Mouse (Mus musculus): ENCODE measurements around the gene Nme8. TPM values are rescaled to one million over a fixed set of nuclear protein-coding genes. Genes with fewer than 3 reads are reported as not detected.

Nme8 gene
- polyA plus RNA-seq, 2 experiments: not detected

DNA sequence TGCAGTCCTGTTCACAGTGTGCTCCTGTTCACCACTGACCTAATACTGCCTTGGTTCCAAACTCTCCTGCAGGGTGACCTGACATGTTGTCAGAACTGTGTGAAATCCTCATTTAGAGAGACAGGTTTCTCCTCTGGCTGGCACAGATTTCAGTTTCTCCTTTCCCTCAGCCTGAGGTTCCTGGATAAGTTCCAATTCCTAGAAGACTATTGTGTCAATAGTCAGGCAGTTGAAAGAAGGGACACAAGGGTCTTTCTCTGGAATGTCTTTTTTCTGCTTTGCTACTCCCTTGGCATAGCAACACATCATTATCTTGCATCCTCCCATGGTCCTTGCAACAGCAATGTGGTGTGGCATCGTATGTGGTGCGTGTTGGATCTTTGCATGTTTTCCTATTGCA, 19.6 kb upstream of the Nme8 start:
- no peak for TF ChIP-seq POLR2A (IDR thresholded peaks at IDR 0.05; ENCODE audit: borderline replicate concordance, extremely low read depth, insufficient read depth, insufficient read length)
- Histone ChIP-seq H3K36me3 (ENCODE audit: control insufficient read depth, insufficient read depth, low read length) (no peaks in the 10 kb centered on the region), H3K4me1 (ENCODE audit: control insufficient read depth, insufficient read depth, low read length) (no peaks in the 10 kb centered on the region), H3K9me3 (ENCODE audit: control insufficient read depth, low read length) (no peaks in the 10 kb centered on the region), H3K9ac (ENCODE audit: low read depth, low read length, severe bottlenecking) (no peak overlapping the region), H3K27ac (replicated peaks; ENCODE audit: low read depth, low read length) (no peak overlapping the region), H3K27me3 (ENCODE audit: control insufficient read depth, insufficient read depth, low read length) (no peaks in the 10 kb centered on the region), H3K4me3 (replicated peaks; ENCODE audit: low read length) (no peak overlapping the region), H3K4me2 (replicated peaks; ENCODE audit: low read depth, low read length, severe bottlenecking) (no peak overlapping the region)
- ATAC-seq (ENCODE audit: low FRiP score, low read depth): no peak
- WGBS: 88% methylated on average over 2 of the region's 2 CpGs
- no peak for DNase-seq (ENCODE audit: low spot score)

GRCm38 (mm10) chr13:19703806-19704205, 6.2 kb upstream of the Nme8 start:
- WGBS: 62% methylated on average over 4 of the region's 4 CpGs
- H3K27ac ChIP-seq (replicated peaks; ENCODE audit: low read depth, low read length): no peak overlapping the region
- no peak overlapping the region for H3K4me2 ChIP-seq (replicated peaks; ENCODE audit: low read depth, low read length, severe bottlenecking)
- no peak for DNase-seq (ENCODE audit: low spot score)
- no peak overlapping the region for H3K9ac ChIP-seq (ENCODE audit: low read depth, low read length, severe bottlenecking)
- H3K4me3 ChIP-seq (replicated peaks; ENCODE audit: low read length): no peak overlapping the region
- H3K27me3 ChIP-seq (ENCODE audit: control insufficient read depth, insufficient read depth, low read length): no peaks in the 10 kb centered on the region
- H3K36me3 ChIP-seq (ENCODE audit: control insufficient read depth, insufficient read depth, low read length): no peaks in the 10 kb centered on the region
- no peaks in the 10 kb centered on the region for H3K9me3 ChIP-seq (ENCODE audit: control insufficient read depth, low read length)
- H3K4me1 ChIP-seq (ENCODE audit: control insufficient read depth, insufficient read depth, low read length): no peaks in the 10 kb centered on the region
- ATAC-seq (ENCODE audit: low FRiP score, low read depth): no peak
- TF ChIP-seq POLR2A (IDR thresholded peaks at IDR 0.05; ENCODE audit: borderline replicate concordance, extremely low read depth, insufficient read depth, insufficient read length): no peak

DNA sequence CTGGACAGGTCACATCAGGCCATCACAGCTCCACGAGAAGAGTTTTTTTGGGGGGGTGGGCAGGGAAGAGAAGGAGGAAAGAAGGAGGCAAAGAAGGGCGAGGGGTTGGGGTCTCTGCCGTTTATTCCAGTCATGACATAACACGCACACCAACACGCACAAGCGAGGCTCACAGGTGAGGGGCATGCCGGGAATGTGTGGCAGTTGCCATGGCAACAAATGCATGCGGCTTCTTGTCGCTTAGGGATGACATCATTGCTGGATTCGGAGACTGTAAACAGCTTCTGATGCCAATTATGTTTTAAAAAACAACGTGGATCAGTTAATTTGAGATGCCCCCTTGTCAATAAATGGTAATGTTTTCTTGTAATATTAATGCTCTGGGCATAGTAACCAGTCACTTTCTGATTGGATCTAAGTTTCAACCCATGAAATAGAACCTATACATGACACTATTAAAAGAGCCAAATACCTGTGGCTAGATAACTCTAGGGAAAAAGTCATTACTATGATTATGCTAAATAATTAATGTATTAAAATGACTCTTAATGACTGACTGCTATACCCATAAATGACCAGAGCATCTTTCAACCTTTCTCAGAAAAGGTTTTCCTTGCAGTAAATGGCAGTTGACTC, 4.0 kb upstream of the Nme8 start:
- Histone ChIP-seq H3K36me3 (ENCODE audit: control insufficient read depth, insufficient read depth, low read length) (no peaks in the 10 kb centered on the region), H3K9ac (ENCODE audit: low read depth, low read length, severe bottlenecking) (no peak overlapping the region), H3K9me3 (ENCODE audit: control insufficient read depth, low read length) (no peaks in the 10 kb centered on the region), H3K4me2 (replicated peaks; ENCODE audit: low read depth, low read length, severe bottlenecking) (no peak overlapping the region), H3K27me3 (ENCODE audit: control insufficient read depth, insufficient read depth, low read length) (peaks cover 4% of the 10 kb centered on the region; the same call in 1 of the 2 replicates), H3K4me3 (replicated peaks; ENCODE audit: low read length) (no peak overlapping the region), H3K4me1 (ENCODE audit: control insufficient read depth, insufficient read depth, low read length) (no peaks in the 10 kb centered on the region), H3K27ac (replicated peaks; ENCODE audit: low read depth, low read length) (no peak overlapping the region)
- ATAC-seq (ENCODE audit: low FRiP score, low read depth): no peak
- WGBS: 65% methylated on average over 11 of the region's 11 CpGs
- no peak for TF ChIP-seq POLR2A (IDR thresholded peaks at IDR 0.05; ENCODE audit: borderline replicate concordance, extremely low read depth, insufficient read depth, insufficient read length)
- DNase-seq (ENCODE audit: low spot score): no peak

DNA sequence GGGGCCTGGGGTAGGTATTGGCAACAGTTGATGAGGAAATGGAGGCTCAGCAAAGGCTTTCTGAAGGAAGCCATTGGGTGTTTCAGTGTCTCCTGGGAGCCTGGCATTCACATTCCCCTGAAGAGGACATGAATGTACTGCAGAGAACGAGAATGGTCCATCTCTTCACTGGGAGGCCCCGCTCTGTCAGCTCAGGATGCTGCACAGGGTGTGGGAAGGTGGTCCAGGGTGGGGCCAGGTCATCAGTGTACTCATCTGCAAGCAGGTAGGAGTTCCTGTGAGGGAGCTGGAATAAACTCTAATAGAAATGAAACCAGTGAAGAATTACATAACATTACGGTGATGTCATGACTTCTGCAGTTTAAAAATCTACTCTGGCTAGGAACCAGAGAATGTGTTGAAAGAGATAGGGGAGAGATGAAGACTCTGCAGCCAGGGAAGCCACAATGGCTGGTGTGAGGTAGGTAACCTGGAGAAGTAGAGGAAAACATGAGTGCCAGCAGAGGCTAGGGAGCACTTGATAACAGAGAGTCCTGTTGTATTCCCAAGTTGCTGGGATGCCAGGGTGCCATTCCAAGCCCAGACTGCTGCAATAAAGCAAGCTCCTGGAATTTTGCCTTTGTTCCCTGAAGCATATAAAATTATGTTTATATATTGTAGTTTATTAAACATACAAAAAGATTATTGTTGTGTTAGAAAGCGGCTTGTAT, 3.3 kb upstream of the Nme8 start:
- H3K4me1 ChIP-seq (ENCODE audit: control insufficient read depth, insufficient read depth, low read length): no peaks in the 10 kb centered on the region
- H3K27ac ChIP-seq (replicated peaks; ENCODE audit: low read depth, low read length): no peak overlapping the region
- H3K4me3 ChIP-seq (replicated peaks; ENCODE audit: low read length): no peak overlapping the region
- WGBS: 83% methylated on average over 4 of the region's 4 CpGs
- no peaks in the 10 kb centered on the region for H3K36me3 ChIP-seq (ENCODE audit: control insufficient read depth, insufficient read depth, low read length)
- no peak overlapping the region for H3K9ac ChIP-seq (ENCODE audit: low read depth, low read length, severe bottlenecking)
- TF ChIP-seq POLR2A (IDR thresholded peaks at IDR 0.05; ENCODE audit: borderline replicate concordance, extremely low read depth, insufficient read depth, insufficient read length): no peak
- H3K4me2 ChIP-seq (replicated peaks; ENCODE audit: low read depth, low read length, severe bottlenecking): no peak overlapping the region
- peaks cover 4% of the 10 kb centered on the region; the same call in 1 of the 2 replicates for H3K27me3 ChIP-seq (ENCODE audit: control insufficient read depth, insufficient read depth, low read length)
- DNase-seq (ENCODE audit: low spot score): no peak
- ATAC-seq (ENCODE audit: low FRiP score, low read depth): no peak
- H3K9me3 ChIP-seq (ENCODE audit: control insufficient read depth, low read length): no peaks in the 10 kb centered on the region

- no peaks in the 10 kb centered on the region for H3K4me1 ChIP-seq (ENCODE audit: control insufficient read depth, insufficient read depth, low read length)
- peaks cover 4% of the 10 kb centered on the region; the same call in 1 of the 2 replicates for H3K27me3 ChIP-seq (ENCODE audit: control insufficient read depth, insufficient read depth, low read length)
- H3K9me3 ChIP-seq (ENCODE audit: control insufficient read depth, low read length): no peaks in the 10 kb centered on the region
- no peak for TF ChIP-seq POLR2A (IDR thresholded peaks at IDR 0.05; ENCODE audit: borderline replicate concordance, extremely low read depth, insufficient read depth, insufficient read length)
- no peak overlapping the region for H3K4me3 ChIP-seq (replicated peaks; ENCODE audit: low read length)
- no peaks in the 10 kb centered on the region for H3K36me3 ChIP-seq (ENCODE audit: control insufficient read depth, insufficient read depth, low read length)
- no peak overlapping the region for H3K9ac ChIP-seq (ENCODE audit: low read depth, low read length, severe bottlenecking)
- ATAC-seq (ENCODE audit: low FRiP score, low read depth) (0 out of 2 replicates have a peak, but pooled peaks have one; percentile 34), DNase-seq (ENCODE audit: low spot score) (peak; percentile 77)
- H3K27ac ChIP-seq (replicated peaks; ENCODE audit: low read depth, low read length): no peak overlapping the region
- H3K4me2 ChIP-seq (replicated peaks; ENCODE audit: low read depth, low read length, severe bottlenecking): no peak overlapping the region
- WGBS: 27% methylated on average over 12 of the region's 12 CpGs
Measured at GRCm38 (mm10) chr13:19698524-19699173, 1.1 kb upstream of the Nme8 start.

Data from limb, embryonic 14.5 days (tissue).